Mouse (Mus musculus): Measurements from ENCODE around the gene Plpp6.

- TF ChIP-seq ZC3H11A (IDR thresholded peaks at IDR 0.05; ENCODE audit: borderline replicate concordance, low read depth, low read length) (no peak), CHD2 (IDR thresholded peaks at IDR 0.05; ENCODE audit: low read depth, low read length) (no peak), MAFK (IDR thresholded peaks at IDR 0.05; ENCODE audit: insufficient read depth, low read depth, low read length) (no peak)
These were observed 27.0 kb downstream of the Plpp6 start for GRCm38 (mm10) chr19:28990590-28991221.

Measured in ES-E14 (cell line).